Mouse (Mus musculus) MEL (cell line): ENCODE measurements around the gene Tmx1. TPM values are rescaled to one million over a fixed set of nuclear protein-coding genes. Genes with fewer than 3 reads are reported as not detected.

Experiments
- DNase-seq: peaks from one replicate; pipeline ENCODE4 v3.0.0; 2011; ENCODE audit warnings: low read depth, low spot score
- H3K27ac ChIP-seq: 2 replicates; pipeline ENCODE4 v1.5.1; 2012; ENCODE audit warnings: low read depth, mild to moderate bottlenecking, control low read depth, low read length, moderate library complexity; ENCODE audit not compliant: control insufficient read depth
- H3K27me3 ChIP-seq, 2 experiments: fragments of 150-350 bp in 1 of 2; sonication (generic) in 1 of 2; 2 replicates each; pipeline ENCODE4 v1.6.1; 2012; ENCODE audit warnings: low read length in 2 of 2, mild to moderate bottlenecking in 2 of 2, improper control_type of control experiment in 1 of 2, moderate library complexity in 1 of 2; ENCODE audit not compliant: insufficient read depth in 2 of 2, control insufficient read depth in 1 of 2
- H3K36me3 ChIP-seq, 2 experiments: 2 replicates each; pipeline ENCODE4 v1.6.1; 2012 to 2014; ENCODE audit warnings: low read length in 2 of 2, improper control_type of control experiment in 1 of 2, inconsistent platforms in 1 of 2, mild to moderate bottlenecking in 1 of 2; ENCODE audit not compliant: insufficient read depth in 2 of 2, control insufficient read depth in 1 of 2
- H3K4me1 ChIP-seq, 2 experiments: fragments of 150-350 bp in 1 of 2; sonication (generic) in 1 of 2; 2 replicates each; pipeline ENCODE4 v1.6.1; 2012; ENCODE audit warnings: low read length in 2 of 2, improper control_type of control experiment in 1 of 2, mild to moderate bottlenecking in 1 of 2; ENCODE audit not compliant: insufficient read depth in 2 of 2, control insufficient read depth in 1 of 2
- H3K4me3 ChIP-seq, 2 experiments: fragments of 150-350 bp in 1 of 2; sonication (generic) in 1 of 2; 2 replicates each; pipeline ENCODE4 v1.5.1; 2012; ENCODE audit warnings: low read depth in 2 of 2, low read length in 2 of 2, mild to moderate bottlenecking in 2 of 2, moderate library complexity in 2 of 2, control low read depth in 1 of 2, improper control_type of control experiment in 1 of 2; ENCODE audit not compliant: control insufficient read depth in 1 of 2, insufficient read depth in 1 of 2
- H3K79me2 ChIP-seq: 2 replicates; pipeline ENCODE4 v1.6.1; 2012; ENCODE audit warnings: mild to moderate bottlenecking, low read length, moderate library complexity; ENCODE audit not compliant: control insufficient read depth, poor library complexity, insufficient read depth
- H3K9ac ChIP-seq: 2 replicates; pipeline ENCODE4 v1.6.1; 2012; ENCODE audit warnings: low read depth, mild to moderate bottlenecking, control low read depth, low read length, moderate library complexity; ENCODE audit not compliant: control insufficient read depth, poor library complexity, severe bottlenecking
- H3K9me3 ChIP-seq: fragments of 150-350 bp; sonication (generic); replicated peaks from 2 replicates; pipeline ENCODE4 v1.6.1; 2012; ENCODE audit warnings: mild to moderate bottlenecking, low read length, improper control_type of control experiment, moderate library complexity; ENCODE audit not compliant: insufficient read depth
- CHD1 ChIP-seq: IDR thresholded peaks from 2 replicates; pipeline ENCODE4 v1.6.1; 2012; ENCODE audit warnings: low read depth, mild to moderate bottlenecking, inconsistent platforms, low read length, improper control_type of control experiment
- CHD2 ChIP-seq: IDR thresholded peaks from 2 replicates; pipeline ENCODE4 v1.6.1; 2011; ENCODE audit warnings: low read length, improper control_type of control experiment
- E2F4 ChIP-seq: IDR thresholded peaks from 2 replicates; pipeline ENCODE4 v1.6.1; 2011; ENCODE audit warnings: low read depth, low read length, improper control_type of control experiment, borderline replicate concordance
- ELF1 ChIP-seq: IDR thresholded peaks from 2 replicates; pipeline ENCODE4 v1.6.1; 2014; ENCODE audit warnings: low read depth, mild to moderate bottlenecking, inconsistent platforms, low read length, improper control_type of control experiment, moderate library complexity
- EP300 ChIP-seq, 2 experiments: IDR thresholded peaks; 2 replicates each; pipeline ENCODE4 v1.6.1; 2011; ENCODE audit warnings: improper control_type of control experiment in 2 of 2, low read length in 2 of 2, low read depth in 1 of 2, mild to moderate bottlenecking in 1 of 2
- JUND ChIP-seq: IDR thresholded peaks from 2 replicates; pipeline ENCODE4 v1.6.1; 2011; ENCODE audit warnings: low read depth, mild to moderate bottlenecking, improper control_type of control experiment, low read length
- KAT2A ChIP-seq: conservative IDR thresholded peaks from 2 replicates; pipeline ENCODE4 v1.6.1; 2012; ENCODE audit warnings: low read depth, low read length, improper control_type of control experiment, inconsistent platforms
- MAFK ChIP-seq: IDR thresholded peaks from 2 replicates; pipeline ENCODE4 v1.6.1; 2011; ENCODE audit warnings: low read depth, mild to moderate bottlenecking, low read length, improper control_type of control experiment, borderline replicate concordance
- MAZ ChIP-seq: IDR thresholded peaks from 2 replicates; pipeline ENCODE4 v1.6.1; 2012; ENCODE audit warnings: low read depth, mild to moderate bottlenecking, inconsistent platforms, low read length, improper control_type of control experiment
- MYB ChIP-seq: IDR thresholded peaks from 2 replicates; pipeline ENCODE4 v1.6.1; 2011; ENCODE audit warnings: mild to moderate bottlenecking, low read depth, low read length, improper control_type of control experiment
- NELFE ChIP-seq: IDR thresholded peaks from 2 replicates; pipeline ENCODE4 v1.6.1; 2011; ENCODE audit warnings: low read depth, low read length, improper control_type of control experiment
- NRF1 ChIP-seq: IDR thresholded peaks from 2 replicates; pipeline ENCODE4 v1.6.1; 2014; ENCODE audit warnings: low read depth, mild to moderate bottlenecking, inconsistent platforms, low read length, improper control_type of control experiment, moderate library complexity; ENCODE audit not compliant: poor library complexity, insufficient read depth, severe bottlenecking
- RAD21 ChIP-seq: IDR thresholded peaks from 2 replicates; pipeline ENCODE4 v1.6.1; 2011; ENCODE audit warnings: mild to moderate bottlenecking, low read depth, low read length, improper control_type of control experiment
- RCOR1 ChIP-seq: IDR thresholded peaks from 2 replicates; pipeline ENCODE4 v1.6.1; 2012; ENCODE audit warnings: low read depth, mild to moderate bottlenecking, inconsistent platforms, low read length, improper control_type of control experiment
- SIN3A ChIP-seq: IDR thresholded peaks from 2 replicates; pipeline ENCODE4 v1.6.1; 2012; ENCODE audit warnings: low read length, improper control_type of control experiment, inconsistent platforms
- UBTF ChIP-seq: IDR thresholded peaks from 2 replicates; pipeline ENCODE4 v1.6.1; 2012; ENCODE audit warnings: low read depth, mild to moderate bottlenecking, inconsistent platforms, low read length, improper control_type of control experiment, moderate library complexity, borderline replicate concordance; ENCODE audit not compliant: insufficient read depth
- USF2 ChIP-seq, 2 experiments: IDR thresholded peaks; 2 replicates each; pipeline ENCODE4 v1.6.1; 2011 to 2012; ENCODE audit warnings: improper control_type of control experiment in 2 of 2, low read length in 2 of 2, borderline replicate concordance in 1 of 2, inconsistent platforms in 1 of 2, low read depth in 1 of 2, mild to moderate bottlenecking in 1 of 2; ENCODE audit not compliant: insufficient read depth in 1 of 2
- ZC3H11A ChIP-seq: IDR thresholded peaks from 2 replicates; pipeline ENCODE4 v1.6.1; 2012; ENCODE audit warnings: low read depth, mild to moderate bottlenecking, inconsistent platforms, low read length, improper control_type of control experiment
- polyA plus RNA-seq, 2 experiments: library from polyadenylated mRNA; stranded (reverse) in 1 of 2; unstranded in 1 of 2; fragments of >175 nt in 1 of 2; fragments of >200 nt in 1 of 2; gene quantifications; 2 replicates each; pipeline versions ENCODE4 v1.2.1 to v1.2.4; 2012; ENCODE audit warnings: low replicate concordance in 2 of 2, low read depth in 1 of 2; ENCODE audit not compliant: insufficient read length in 2 of 2, insufficient read depth in 1 of 2, missing spikeins in 1 of 2
- total RNA-seq: library from RNA; depleted of rRNA; stranded (reverse); fragments of 300-350 nt; gene quantifications from 2 replicates; pipeline ENCODE4 v1.2.3, GENCODE M21; 2012

Gene Tmx1
- total and polyA plus RNA-seq, 3 experiments, result 51.9 to 71.6 TPM; not detected in 1

DNA sequence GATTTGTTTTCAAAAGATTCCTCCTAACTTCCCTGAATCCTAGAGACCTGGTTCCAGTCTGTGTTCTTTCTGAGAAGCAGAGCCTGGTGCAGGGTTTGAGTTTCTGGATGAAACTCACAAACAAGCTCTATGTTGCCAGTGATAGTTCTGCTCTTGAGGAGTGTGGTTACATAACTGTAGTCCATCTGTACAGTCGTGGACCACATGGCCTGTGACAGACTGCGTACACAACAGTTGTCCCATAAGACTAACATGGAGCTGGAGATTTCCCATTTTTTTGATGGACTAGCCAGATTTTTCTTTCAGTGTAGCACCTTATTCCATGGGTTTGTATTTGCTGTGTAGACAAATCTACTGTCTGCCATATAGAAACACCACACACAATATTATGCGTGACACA lies 31.9 kb upstream of the Tmx1 start:
- Histone ChIP-seq H3K9ac (no peak overlapping the region), H3K4me3 (no peak overlapping the region), H3K79me2 (no peaks in the 10 kb centered on the region), H3K27ac (no peak overlapping the region), H3K36me3 (no peaks in the 10 kb centered on the region), H3K9me3 (no peaks in the 10 kb centered on the region), H3K4me1 (no peaks in the 10 kb centered on the region), H3K27me3 (peaks cover 4% of the 10 kb centered on the region in 2 experiments)
- TF ChIP-seq MYB (no peak), ZC3H11A (no peak), UBTF (no peak), RAD21 (no peak), NELFE (no peak), RCOR1 (no peak), SIN3A (no peak), MAZ (no peak), CHD1 (no peak), JUND (no peak), MAFK (no peak), E2F4 (no peak), USF2 (IDR thresholded peaks at IDR 0.05; ENCODE audit: borderline replicate concordance in 1 of 2, insufficient read depth in 1 of 2, low read depth in 1 of 2, low read length in 2 of 2) (no peak)
- no peak for DNase-seq

DNA sequence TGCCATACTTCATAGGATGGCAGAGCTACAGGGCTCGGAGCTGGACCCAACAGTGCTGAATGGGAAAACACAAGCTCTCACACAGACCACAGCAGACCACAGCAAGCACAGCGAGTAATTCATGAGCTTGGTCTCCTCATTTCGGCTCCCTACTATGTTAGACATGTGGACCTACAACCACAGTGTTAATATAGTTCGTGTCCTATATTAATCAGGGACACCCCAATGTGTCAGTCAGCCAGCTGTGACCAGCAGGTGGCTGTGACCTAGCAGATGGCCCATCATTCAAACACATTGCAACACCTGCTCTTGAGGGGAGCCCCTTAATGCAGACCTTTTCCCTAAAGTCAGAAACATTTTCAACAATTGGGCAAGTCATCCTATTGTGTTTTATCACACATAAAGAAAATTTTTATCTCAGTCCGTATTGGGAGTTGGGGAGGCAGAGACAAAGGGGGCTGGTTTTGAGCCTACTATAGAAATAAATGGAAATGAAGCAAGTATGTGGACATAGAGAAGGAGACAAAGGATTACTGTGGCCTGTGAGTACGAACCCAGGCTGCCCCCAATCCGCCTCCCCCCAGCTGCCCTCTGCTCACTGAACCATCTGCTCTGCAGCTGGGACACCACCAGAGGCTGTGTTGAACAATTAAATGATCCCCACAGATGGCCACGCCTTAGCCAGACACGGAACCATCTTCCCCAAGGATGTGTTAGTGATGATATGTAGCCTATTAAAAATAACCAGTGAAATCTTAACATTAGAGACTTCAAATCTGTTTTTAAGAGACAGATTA lies 30.4 kb upstream of the Tmx1 start:
- TF ChIP-seq SIN3A (no peak), NRF1 (no peak), CHD2 (no peak), E2F4 (no peak), KAT2A (no peak), EP300 (IDR thresholded peaks at IDR 0.05; ENCODE audit: low read depth in 1 of 2, low read length in 2 of 2) (no peak), ELF1 (no peak), CHD1 (no peak), MYB (no peak)
- Histone ChIP-seq H3K9ac (no peak overlapping the region), H3K4me1 (no peaks in the 10 kb centered on the region), H3K27me3 (peaks cover 4% of the 10 kb centered on the region in 2 experiments), H3K79me2 (no peaks in the 10 kb centered on the region), H3K27ac (no peak overlapping the region), H3K9me3 (no peaks in the 10 kb centered on the region), H3K36me3 (no peaks in the 10 kb centered on the region), H3K4me3 (no peak overlapping the region)
- no peak for DNase-seq
